Mouse (Mus musculus): Measurements from ENCODE around the gene Il12rb2.

- TF ChIP-seq CTCF (IDR thresholded peaks at IDR 0.05; ENCODE audit: low read depth, low read length) (no peak), POLR2A (IDR thresholded peaks at IDR 0.05; ENCODE audit: insufficient read depth, low read length) (no peak), EP300 (IDR thresholded peaks at IDR 0.05; ENCODE audit: insufficient read depth, low read depth, low read length) (no peak)
Observed at GRCm38 (mm10) chr6:67277944-67278343, 98.0 kb downstream of the Il12rb2 start.

Data from ES-Bruce4 (cell line).